Mouse (Mus musculus) brain, embryonic 14.5 days (tissue): ENCODE results near the gene Efcab9.

Experiments used
- CTCF ChIP-seq: fragments of 200-500 bp; IDR thresholded peaks from 2 replicates; pipeline ENCODE4 v1.5.1; 2012; ENCODE audit warnings: inconsistent platforms, mild to moderate bottlenecking, moderate library complexity, borderline replicate concordance; ENCODE audit not compliant: insufficient read depth, insufficient read length; ENCODE audit errors: extremely low read depth
- POLR2A ChIP-seq: fragments of 200-500 bp; IDR thresholded peaks from 2 replicates; pipeline ENCODE4 v1.6.1; 2012; ENCODE audit warnings: mild to moderate bottlenecking, inconsistent platforms, borderline replicate concordance; ENCODE audit not compliant: poor library complexity, insufficient read depth, insufficient read length, severe bottlenecking; ENCODE audit errors: extremely low read depth

DNA sequence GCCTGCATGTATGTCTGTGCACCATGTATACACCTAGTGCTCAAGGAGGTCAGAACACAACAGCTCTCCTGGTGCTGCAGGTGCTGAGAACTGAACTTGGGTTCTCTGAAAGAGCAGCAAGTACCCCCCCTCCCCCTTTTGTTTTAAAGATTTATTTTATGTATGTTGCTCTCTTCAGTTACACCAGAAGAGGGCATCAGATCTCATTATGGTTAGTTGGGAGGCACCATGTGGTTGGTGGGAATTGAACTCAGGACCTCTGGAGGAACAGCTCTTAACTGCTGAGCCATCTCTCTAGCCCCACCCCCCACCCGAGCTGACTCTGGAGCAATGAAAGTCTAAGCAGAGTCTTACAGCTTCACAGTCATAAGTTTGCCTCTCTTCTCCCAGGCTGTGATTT, 21.0 kb downstream of the Efcab9 start:
- TF ChIP-seq POLR2A (no peak), CTCF (no peak)
